Mouse (Mus musculus) spleen, postnatal 10 days (tissue): ENCODE measurements around the gene Clcf1.

Source experiments
- DNase-seq, 2 experiments: peaks; one replicate each; pipeline ENCODE4 v3.0.0; 2021 to 2022; ENCODE audit warnings: low spot score in 2 of 2

Gene Clcf1

DNA sequence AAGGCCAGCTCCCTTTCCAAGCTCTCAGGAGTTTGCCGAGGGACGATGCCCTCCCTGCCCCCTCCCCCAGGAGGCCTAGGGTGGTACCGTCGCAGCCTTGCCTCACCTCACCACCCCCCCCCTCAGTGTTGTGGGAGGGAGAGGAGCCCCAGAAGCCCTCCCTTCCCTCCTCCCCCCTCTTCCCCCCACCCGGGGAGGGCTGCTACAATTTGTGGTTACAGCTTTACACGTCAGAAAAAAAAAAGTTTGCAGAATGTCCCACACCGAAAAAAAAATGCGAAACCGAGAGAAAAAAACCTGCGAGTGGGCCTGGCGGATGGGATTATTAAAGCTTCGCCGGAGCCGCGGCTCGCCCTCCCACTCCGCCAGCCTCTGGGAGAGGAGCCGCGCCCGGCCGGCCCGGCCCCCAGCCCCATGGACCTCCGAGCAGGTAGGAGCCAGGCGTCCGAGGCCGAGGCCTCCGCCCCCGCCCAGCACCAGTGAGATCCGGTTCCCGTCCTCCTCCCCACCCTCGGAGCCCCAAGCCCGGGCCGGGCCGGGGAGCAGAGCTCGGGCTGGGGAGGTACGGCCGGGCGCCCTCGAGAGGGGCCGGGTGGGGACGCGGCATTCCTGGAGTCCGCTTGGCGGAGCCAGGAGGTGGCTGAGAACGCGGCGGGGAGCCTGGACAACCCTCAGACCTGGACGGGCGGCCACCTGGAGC is at the start of gene Clcf1, which contains the start of gene AC109138.7:
Gene Clcf1, plus strand, starts transcription at position 168 of the 700 bp plus-strand sequence.
Gene AC109138.7, plus strand, starts transcription at position 287 of the 700 bp plus-strand sequence.
- peak; percentile 61 to 80 for DNase-seq

DNA sequence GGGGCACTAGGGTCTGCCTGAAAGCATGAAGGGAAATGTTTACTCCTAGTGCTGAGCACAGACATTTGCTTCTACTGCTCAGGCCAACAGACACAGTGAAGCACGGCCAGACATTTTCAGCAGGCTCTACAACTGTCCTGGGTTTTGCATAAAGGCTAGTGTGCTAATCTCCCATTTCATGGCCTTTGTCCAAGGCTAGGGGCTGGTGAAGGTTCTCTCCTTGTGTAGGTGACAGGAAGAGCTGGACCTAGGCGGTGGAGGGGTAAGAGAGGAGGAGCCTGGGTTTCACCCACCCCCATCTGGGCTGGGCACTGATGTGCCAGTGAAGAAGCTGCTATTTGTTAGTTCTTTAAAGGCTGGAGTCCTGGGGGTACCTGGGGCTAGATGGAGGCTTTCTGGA is 49.3 kb upstream of the Clcf1 start:
- DNase-seq = no peak

DNA sequence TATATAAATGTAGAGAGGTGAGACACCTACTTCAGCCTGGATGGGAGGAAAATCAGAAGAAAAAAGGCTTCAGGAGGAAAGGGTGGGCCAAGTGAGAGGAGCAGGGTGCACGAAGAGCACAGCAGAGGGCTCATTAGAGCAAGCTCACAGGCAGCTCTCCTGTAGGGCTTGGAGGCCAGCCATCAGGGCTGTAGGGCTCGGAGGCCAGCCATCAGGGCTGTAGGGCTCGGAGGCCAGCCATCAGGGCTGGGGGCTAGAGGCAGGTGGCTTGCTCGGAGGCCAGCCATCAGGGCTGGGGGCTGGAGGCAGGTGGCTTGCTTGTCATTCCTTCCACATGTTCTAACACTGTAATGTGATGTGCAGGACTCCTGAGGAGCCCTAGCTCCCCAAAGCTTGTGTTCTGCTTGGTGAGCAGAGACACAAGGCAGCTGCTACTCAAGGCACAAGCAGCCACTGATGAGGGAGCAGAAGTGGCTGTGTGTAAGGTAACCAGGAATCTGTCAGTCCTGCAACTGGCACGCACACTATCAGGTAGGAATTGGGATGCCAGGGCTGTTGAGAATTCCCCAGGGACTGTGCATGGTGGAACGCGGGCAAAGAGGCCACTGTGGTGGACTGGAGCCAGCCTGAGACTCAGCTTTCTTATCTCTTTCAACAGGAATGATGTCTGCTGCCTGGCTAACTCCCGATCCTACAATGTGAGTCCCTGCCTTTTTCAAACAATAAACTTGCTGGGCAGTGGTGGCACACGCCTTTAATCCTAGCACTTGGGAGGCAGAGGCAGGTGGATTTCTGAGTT is 47.2 kb upstream of the Clcf1 start:
- no peak for DNase-seq

DNA sequence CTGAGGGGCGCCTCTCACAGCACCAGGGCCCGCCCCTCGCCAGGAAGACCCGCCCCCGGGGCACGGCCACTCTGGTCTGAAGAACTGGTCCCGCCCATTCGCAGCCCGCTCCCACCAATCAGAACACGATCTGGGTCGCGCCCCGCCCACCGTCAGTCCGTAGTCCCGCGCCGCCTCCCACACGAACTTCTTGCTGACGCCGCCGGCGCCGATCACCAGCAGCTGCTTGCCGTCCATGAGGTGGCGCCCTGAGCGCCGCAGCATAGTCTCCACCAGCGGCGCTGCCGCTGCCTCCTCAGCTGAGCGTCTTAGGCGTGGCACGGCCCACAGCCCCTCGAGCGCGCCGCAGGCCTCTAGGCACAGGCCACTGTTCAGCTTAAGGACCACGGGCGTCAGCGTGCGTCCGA is 44.7 kb upstream of the Clcf1 start:
- DNase-seq = peak; percentile 99

DNA sequence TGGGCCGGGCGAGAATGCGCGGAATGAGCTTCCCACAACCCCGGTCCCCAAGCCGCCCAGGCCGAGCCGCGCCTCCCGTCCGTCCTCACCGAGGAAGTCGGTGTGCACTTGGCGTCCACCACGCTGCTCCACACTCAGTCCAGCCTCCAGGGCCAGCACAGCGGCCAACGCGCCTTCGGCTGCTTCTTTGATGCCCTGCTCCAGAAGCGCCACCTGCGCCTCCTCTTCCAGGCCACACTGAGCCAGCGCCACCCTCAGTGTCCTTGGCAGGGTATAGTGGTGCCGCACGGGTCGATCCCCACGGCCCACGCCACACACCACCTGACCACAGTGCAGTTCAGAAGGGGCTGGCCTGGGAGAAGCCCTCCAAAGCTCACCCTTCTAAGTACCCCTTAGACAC is 44.2 kb upstream of the Clcf1 start:
- no peak for DNase-seq

DNA sequence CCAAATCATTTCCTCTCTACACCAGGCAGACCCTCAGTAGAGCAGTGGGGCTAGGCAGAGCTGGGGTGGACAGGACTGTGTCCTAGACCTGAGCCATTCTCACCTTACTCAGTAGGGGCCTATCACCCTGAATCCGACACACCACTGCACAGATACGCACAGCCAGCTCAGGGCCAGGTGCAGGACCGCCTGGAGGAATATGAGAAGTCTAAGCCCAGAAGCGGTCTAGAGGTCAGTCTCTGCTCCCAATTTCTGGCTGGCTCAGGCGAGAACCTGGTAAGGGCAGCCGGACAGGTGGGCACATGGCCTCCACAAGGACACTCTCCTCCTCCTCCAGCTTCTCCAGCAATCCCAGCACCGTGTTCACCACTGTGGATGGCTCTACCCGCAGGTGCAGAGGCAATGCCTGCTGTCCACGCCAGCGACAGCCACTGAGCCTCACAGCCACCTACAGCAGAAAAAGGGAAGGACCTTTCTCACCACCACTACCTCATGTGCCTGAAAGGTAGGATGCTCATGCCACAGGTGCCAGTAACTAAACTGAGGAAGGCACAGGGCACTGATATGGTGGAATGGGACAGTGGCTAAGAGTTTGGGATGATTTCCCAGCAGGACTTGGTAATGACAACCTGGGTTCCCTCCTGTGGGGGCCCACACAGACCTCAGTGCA is 43.2 kb upstream of the Clcf1 start:
- DNase-seq = no peak

DNA sequence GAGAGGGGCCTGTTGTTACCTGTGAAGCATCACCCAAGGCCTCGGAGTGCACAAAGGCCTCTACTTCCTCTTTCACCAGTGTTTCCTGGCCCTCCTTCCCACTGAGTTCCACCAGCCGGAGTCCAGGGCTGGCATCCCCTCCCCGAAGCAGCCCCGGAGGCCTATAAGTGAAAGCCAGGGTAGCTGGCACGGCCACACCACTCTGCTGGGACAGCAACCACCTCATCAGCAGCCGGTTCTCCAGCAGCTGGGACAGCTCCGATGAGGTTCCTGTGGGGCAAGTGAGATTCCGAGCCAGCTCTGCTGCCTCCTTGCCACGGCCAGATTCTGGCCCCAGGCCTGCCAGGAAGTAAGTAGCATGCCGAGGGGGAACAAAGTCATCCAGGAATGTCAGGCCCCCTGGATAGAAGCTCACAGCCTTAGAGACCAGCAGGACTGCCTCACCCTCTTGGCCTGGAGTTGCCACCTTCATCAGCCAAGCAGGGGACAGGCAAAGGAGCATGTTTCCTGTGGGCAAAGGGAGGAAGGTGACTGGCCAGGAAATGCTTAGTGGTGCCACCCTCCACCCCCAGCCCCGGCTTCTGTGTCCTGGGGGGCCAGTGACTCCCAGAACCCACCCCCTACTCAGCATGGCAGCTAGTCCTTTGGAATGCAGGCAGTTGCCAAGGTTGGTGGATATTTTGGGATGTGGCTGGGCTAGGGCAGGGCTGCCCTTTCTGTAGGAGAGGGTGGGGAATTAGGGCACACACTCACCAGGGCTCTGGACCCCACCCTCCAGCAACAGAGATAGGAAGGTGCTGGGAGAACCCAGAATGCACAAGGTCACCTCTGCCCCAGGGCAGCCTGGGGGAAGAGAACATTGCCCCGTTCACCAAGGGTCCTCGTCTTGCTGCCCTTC is 42.4 kb upstream of the Clcf1 start:
- peak in 1 of 2 experiments; percentile 27 for DNase-seq

DNA sequence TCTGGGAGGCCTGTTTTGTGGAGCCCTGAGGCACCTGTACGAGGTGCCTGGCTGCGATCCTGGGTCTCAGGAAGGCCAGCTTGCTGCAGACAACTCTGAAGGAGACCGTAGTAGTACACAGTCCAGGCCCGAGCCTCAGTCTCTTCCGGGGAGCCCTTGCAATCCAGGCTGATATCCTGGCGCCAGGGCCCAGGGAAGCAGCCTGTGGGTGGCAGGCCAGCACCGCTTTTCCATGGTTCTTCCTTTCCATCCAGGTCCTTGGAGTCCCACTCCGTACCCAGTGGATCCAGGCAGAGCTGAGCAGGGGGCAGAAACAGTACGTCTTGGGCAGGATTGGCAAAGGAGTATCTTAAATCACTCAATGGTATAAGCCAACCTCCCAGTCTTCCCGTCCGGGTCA is 41.1 kb upstream of the Clcf1 start:
- no peak for DNase-seq

DNA sequence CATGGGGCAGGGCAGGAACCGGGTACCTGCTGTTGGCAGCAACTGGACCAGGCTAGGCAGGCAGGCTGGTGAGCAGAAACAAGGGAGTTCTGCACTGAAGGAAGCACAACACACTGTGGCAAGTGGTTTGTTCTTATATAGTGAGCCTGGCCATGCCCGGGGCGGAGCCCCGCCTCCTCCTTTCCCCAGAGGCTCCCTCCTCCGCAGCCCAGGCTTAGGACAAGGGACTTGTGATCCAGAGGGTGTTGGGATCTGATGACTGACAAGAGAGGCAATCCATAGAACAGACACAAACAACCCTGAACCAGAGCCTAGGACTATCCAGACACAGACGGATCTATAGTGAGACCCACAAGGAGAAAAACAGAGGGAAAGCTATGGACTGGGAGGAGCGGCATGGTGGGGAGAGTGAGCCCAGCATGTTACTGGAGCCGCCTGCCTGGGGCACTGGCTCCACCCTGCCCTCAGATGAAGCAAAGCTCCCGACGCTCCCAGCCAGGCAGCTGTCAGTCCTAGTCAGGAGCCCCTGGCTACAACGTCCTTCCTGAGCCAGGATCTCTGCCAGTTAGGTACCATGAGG is 38.6 kb upstream of the Clcf1 start, which contains the start of gene Carns1:
Gene Carns1, minus strand, starts transcription at position 112 of the 580 bp plus-strand sequence.
- DNase-seq = no peak

DNA sequence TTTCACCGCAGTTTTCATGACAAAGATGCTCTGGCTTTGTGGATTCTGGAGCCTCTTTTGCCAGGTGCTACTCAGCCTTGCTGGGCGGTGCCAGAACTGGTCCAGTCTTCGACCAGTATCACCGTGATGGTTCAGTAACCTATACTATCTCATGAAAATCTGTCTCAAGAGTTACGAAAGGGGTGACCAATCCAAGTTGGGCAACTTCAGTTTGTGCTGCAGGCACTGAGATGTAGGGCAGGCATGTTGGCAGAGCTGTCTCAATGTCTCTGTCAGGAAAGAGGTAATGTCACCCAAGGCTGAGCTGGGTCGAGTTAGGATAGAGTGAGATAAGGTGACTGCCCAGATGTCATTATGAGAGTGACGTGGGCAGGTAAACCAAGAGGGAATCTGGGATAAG is 33.6 kb upstream of the Clcf1 start:
- DNase-seq = no peak

DNA sequence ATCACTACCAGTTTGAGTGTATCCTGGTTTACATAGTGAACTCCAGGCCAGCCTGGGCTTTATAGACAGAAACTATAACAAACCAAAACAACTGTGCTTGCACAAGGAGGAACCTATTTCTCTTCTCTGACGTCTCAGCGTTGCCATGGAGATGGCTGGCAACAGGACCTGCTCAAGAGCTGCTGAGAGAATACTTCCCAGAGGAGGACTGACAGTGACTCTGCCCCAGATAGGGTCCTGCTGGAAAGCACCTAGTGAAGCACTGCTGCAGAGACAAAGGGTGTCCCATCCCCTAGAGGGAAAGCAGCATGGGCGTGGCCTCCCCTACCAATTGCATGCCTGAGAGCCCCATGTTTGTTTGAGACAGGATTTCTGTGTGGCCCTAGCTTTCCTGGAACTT is 32.1 kb upstream of the Clcf1 start:
- peak in 1 of 2 experiments; percentile 73 for DNase-seq

DNA sequence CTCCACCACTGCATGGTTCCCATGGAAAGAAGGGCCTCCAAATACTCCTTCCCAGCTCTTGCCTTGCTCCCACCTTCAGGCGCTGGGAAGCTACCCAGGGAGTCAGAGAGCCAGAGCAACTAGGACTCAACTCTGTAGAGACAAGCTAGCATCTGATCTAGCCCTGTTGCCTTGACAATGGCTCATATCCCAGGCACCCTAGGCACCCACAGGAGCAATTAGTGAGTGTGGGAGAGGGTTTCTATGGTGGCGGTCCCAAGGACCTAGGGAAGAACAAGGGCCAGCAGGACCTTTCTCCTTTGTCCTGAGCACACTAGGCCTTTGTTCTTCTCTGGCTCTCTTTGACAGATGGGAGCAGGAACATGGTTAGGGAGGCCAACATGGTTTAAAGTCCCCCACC is 30.3 kb upstream of the Clcf1 start:
- DNase-seq = no peak

DNA sequence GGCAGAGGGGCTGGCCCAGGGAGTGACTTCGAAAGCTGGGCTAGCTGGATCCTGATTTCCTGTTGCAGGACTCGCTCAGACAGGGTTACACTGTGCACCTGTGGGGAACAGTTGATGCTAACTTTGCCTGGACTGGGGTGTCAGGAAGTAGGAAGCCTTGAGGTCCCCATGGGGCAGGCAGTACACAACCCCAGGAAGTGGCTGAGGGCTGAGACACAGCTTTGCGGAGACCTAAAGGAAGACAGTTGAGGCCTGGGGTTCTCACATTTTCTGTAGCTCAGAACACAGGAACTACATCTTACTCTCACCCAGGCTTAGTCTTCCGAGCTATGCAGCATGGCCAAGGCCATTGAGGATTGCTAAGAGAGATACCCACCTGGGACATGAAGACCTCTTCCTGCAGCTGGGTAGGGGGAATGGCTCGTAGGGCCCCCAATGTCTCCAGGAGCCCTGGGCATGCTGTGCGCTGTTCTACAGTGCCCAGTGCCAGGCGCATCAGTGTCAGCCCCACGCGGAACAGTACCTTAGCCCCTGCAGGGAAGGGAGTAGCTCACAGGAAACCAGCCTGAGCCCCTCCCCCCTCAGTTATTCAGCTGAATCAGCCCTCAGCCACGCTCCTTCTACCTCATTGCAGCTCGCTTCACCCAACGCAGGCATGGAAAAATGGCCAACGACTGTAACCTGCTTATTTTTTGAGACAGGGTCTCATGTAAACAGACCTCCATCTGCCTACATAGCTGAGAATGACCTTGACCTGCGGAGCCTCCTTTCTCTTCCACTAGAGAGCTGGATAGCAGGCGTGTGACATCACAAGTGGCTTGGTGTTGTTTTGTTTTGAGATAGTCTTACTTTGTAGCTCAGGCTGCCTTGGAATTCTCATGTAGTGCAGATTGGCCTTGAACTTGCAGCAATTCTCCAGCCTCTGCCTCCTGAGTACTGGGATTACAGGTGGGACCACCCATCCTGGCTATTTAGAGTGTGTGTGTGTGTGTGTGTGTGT is 28.8 kb upstream of the Clcf1 start:
- DNase-seq = peak in 1 of 2 experiments; percentile 75

DNA sequence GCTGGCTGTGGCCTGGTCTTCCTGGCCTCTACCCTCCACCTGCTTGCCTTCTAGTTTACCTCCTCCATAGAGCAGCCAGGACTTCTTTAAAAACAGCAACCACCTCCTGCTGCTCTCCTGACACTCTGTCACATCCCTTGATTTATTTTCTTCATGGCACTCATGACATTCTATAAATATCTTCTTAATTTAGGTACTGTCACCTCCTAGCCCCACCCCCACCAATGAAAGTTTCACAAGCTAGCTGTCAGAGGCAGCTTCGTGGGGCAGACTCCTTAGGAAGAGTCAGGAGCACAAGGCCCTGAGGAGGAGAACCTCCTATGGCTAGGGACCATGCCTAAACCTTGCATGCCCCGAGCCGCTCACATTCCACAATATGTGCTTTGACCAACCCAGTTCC is 26.7 kb upstream of the Clcf1 start:
- DNase-seq = no peak

DNA sequence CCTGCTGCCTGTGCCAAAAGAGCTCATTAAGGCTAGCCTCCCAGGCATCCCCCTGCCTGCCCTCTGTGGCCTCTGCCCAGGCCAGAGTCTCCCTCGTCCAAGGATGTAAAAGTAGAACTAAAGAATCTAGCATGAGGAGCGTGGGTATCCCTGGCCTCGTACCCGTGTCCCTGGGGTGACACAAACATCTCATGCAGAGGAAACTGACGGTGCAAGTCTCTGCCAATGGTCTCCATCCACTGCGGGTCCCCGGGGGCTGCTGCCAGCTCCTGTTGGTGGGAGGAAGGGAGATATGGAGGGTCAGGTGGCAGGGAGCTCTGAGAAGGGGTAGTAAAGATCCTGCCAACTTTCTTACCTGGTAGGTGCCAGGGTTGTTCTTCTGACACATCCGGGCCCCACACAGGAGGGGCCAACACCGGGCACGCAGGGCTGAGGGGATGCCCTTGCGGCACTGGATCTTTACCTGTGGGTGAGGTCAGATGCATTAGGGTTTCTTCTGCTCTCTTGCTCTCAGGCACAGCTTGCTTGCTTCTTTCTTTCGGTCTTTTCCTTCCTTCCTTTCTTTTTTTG is 24.9 kb upstream of the Clcf1 start:
- DNase-seq = no peak

DNA sequence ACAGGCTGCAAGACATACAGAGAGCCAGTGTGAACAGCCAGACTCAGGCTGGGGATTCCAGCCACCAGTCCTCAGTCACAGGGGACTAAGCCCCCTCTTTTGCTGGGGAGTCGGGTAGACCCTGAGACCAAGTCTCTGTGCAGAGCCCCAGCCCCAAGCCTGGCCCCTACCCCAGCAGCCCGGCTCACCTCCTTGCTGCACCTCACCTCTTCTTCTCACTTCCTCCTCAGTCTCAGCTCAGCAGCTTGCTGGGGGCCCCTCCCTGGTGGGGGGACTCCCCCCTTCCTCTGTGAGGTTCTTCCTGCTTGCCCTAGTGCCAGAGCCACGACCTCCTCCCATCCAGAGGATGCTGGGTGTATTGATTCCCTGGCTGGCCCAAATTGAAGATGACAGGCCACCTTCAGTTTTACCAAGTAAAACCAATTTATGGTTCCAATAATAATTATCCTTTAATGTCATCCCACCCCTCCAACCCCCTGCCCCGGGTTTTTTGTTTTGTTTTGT is 23.2 kb upstream of the Clcf1 start, which contains the start of gene Tbc1d10c:
Gene Tbc1d10c, minus strand, starts transcription at position 454 of the 504 bp plus-strand sequence.
- peak in 1 of 2 experiments; percentile 81 for DNase-seq

DNA sequence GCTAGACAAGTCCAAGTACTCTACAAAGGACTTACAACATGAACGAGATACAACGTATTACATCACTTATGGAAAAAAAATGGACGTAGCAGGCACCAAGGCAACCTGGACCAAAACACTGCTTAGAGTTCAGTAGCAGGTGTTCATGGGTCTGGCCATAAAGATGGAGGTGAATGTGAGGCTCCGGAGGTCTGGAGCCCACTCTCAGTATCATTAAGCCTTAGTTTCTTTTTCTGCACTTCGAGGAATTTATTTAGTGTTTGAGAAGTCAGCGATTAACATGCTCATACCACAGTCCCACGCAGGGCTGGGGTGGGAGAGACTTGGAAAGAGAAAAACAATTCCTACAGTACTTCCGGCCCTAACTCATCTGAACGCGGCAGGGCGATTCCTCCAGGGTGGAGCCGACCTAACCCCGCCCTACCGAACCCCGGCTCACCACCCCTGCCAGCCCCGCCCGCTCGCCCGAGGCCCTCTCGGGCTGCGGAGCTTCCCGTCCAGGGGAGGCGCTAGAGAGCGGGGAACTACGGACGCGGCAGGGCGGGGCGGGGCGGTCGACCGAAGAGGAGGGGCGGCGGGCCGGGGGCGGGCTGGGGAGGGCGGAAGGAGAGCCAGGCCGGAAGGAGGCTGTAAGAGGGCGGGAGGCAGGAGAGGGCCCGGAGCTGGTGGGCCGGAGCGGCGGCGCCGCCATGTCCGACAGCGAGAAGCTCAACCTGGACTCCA is 22.3 kb upstream of the Clcf1 start, which contains the start of gene Ppp1ca:
Gene Ppp1ca, plus strand, starts transcription at position 538 of the 723 bp plus-strand sequence.
- DNase-seq = peak; percentile 97 to 99

DNA sequence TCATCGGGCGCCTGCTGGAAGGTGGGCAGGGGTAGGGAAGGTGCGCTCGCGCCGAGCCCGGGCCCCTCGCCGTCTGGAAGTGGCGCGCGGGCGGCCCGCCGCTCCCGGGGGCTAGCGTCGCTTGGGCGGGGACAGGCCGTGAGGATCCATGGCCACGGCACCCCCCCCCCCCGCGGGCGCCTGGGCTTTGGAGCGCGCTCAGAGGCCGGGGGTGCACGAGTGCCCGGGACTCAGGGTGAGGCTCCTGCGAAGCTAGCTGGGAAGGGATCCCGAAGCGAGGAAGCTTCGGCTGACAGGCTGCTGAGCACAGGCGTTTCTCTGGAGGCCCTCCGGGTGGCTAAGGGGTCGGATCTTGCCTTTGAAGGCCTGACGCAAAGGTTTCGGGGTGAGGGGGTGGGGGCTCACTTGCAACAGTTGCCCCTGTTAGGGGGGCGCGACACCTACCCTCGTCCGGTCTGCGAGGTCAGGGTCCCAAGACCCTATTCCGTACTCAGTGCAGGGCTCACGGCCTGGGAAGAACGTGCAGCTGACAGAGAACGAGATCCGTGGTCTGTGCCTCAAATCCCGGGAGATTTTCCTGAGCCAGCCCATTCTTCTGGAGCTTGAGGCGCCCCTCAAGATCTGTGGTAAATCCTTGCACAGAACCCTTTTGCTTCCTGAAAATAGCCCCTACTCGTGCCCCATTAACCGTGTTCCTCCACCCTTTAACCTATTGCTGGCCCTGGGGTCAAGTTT is 21.6 kb upstream of the Clcf1 start:
- no peak for DNase-seq
